Mouse (Mus musculus) adrenal gland, adult 18-20 months (tissue): ENCODE results near the gene Ttyh3. TPM values are rescaled to one million over a fixed set of nuclear protein-coding genes. Genes with fewer than 3 reads are reported as not detected.

ENCODE experiments used
- DNase-seq, 2 experiments: peaks; one replicate each; pipeline ENCODE4 v3.0.0; 2021 to 2022; ENCODE audit warnings: low spot score in 2 of 2
- total RNA-seq, 2 experiments: library from RNA; stranded (reverse); gene quantifications; 1 replicate in 1 of 2; 2 replicates in 1 of 2; pipeline ENCODE4 v1.2.3; 2021

The Ttyh3 gene
- total RNA-seq, 2 experiments from 2014 or later = 26.5 to 70.6 TPM

DNA sequence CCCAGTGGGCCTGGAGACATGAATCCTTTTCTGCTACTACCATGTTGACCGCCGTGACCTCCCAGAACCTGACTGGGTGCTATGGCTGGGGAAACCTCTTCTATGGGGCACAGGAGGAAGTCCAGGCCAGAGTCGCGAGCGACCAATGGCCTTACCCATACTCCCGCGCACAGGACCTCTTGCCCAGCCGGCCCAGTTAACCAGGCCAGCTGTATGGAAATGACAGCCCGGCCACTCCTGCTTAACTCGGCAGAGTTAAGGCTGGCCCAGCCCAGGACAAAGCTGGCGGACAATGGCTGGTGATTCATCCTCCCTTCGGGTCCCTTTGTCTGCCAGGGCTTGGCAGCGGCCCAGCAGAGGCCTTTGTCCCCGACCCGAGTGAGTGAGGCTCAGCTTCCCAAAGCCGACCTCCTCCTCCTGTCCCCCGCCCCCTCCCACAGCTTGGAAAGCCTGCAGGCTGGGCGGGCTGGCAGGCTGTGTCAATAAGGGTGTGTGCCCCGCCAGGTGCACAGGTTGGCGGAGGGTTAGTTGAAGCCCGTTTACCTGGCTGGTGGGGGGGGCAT is 37.7 kb downstream of the Ttyh3 start:
- peak; percentile 74 to 78 for DNase-seq

DNA sequence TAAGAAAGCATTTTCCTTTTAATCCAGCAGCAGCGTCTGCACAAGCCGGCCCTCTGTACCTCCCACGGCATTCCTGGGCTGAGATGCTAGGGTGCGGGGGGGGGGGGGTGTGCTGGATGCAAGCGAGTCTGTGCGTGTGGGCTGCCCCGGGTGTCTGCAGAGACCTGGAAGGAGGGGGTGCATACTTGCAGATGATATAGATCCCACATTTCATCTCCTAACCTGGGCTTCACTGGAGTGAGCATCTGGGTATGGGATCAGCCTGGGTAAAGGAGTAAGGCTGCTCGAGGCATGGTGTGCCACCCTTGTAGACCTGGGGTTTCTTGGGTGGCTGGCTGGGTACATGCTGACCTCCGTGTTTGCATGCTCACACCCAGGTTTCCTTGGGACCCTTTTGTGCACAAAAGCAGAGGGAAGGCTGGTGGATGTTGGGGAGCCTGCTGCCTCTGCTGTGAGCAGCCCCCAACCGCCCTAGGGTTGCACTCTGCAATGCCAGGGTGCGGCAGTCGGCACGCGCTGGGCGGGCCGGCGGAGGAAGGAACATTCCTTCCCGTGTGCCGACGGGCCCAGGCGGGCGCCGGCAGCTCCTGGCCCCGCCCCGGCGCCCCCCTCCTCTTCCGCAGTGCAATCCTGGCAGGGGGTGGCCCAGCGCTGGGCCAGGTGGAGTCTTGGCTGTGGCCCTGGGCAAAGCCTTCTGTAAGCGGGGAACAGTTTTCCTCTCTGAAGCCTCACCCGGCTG is 38.4 kb downstream of the Ttyh3 start:
- peak in 1 of 2 experiments; percentile 51 for DNase-seq

- no peak for DNase-seq
These were observed 39.1 kb downstream of the Ttyh3 start for GRCm38 (mm10) chr5:140609511-140610272.

- DNase-seq = no peak
These were observed 40.2 kb downstream of the Ttyh3 start for GRCm38 (mm10) chr5:140608634-140609015.

DNA sequence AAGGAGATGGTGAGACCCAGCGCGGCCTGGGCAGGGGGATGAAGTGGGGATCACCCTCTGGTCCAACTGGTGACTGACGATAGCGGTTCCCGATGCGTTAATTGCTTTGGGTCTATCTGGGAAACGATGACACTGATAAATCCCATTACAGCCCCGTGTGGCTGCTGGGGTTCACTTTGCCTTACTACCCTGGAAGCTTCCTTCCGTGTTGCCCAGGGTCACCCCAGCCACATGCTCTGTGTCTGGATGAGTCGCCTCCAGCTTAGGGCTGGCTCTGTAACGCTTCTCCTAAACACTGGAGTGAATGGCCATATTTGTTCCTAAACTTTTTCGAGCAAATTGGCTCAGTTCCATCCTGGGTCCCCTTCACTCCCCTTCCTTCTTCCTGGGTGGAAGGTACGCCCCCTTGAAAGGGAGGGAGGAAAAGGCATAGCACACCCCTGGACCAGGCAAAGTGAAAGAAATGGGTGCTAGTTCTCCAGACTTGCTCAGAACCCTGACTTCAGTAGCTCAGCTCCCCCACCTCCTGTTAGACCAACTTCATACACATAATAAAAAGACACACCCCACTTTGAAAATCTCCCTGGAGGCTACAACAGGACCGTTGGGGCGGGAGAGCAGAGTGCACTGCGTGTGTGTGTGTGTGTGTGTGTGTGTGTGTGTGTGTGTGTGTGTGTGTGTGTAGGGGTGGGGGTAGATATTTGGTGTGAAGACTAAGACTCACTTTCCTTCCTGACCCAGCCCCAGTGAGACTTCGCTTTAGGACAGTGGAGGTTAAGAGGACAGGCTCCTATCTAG is 40.8 kb downstream of the Ttyh3 start:
- no peak for DNase-seq

- DNase-seq = peak; percentile 85 to 90
These were observed 41.6 kb downstream of the Ttyh3 start, which contains the start of gene Lfng for GRCm38 (mm10) chr5:140607001-140607835. Gene Lfng (plus strand): TSS chr5:140607320.

- no peak for DNase-seq
These were observed 42.4 kb downstream of the Ttyh3 start for GRCm38 (mm10) chr5:140606386-140606785.

- no peak for DNase-seq
These were observed 43.6 kb downstream of the Ttyh3 start for GRCm38 (mm10) chr5:140605228-140605627.

GRCm38 (mm10) chr5:140604386-140604785 is 44.4 kb downstream of the Ttyh3 start:
- DNase-seq = no peak

- peak in 1 of 2 experiments; percentile 15 for DNase-seq
These were observed 46.3 kb downstream of the Ttyh3 start for GRCm38 (mm10) chr5:140602540-140602939.

GRCm38 (mm10) chr5:140601712-140602111 is 47.1 kb downstream of the Ttyh3 start:
- DNase-seq = no peak

DNA sequence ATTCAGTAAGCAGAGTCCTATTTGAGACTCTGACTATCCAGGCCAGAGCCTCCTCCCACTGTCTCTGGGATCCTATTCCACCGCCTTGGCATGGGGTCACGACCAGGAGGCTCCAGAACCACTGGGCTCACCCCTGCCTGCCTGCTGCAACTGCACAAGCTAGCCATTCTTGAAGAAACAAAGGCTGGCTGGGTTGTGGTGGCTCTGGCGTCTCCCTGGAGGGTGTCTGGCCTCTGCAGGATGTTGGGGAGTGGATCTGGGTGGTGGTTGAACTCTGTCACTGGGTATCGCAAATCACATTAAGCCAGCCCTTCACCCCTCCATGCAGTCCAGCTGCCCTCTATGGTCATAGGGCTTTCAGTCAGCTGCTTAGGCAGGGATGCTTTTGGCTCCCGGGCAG is 48.9 kb downstream of the Ttyh3 start:
- DNase-seq = peak in 1 of 2 experiments; percentile 19

- no peak for DNase-seq
These were observed 51.0 kb downstream of the Ttyh3 start for GRCm38 (mm10) chr5:140597787-140598186.

- DNase-seq = peak in 1 of 2 experiments; percentile 37
These were observed 51.8 kb downstream of the Ttyh3 start for GRCm38 (mm10) chr5:140596927-140597588.

- no peak for DNase-seq
These were observed 52.4 kb downstream of the Ttyh3 start for GRCm38 (mm10) chr5:140596426-140596825.

DNA sequence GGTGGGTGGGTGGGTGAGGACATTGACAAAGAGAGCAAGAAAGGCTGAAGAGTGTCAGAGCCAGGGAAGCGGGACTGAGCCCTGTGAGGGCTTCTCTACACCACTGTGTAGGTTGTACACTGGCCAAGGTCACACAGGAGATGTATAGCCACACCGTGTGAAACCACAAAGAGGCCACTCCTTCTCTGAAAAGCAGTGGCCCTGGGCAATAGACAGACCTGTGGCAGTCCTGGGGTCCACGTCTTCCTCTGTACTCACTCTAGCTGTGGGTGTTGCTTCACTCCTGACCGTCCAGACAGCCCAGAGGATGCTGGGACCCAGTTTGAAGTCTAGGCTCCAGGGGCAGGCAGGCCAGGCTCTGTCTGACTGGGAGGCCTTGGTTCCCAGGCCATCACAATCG is 54.0 kb downstream of the Ttyh3 start:
- no peak for DNase-seq

DNA sequence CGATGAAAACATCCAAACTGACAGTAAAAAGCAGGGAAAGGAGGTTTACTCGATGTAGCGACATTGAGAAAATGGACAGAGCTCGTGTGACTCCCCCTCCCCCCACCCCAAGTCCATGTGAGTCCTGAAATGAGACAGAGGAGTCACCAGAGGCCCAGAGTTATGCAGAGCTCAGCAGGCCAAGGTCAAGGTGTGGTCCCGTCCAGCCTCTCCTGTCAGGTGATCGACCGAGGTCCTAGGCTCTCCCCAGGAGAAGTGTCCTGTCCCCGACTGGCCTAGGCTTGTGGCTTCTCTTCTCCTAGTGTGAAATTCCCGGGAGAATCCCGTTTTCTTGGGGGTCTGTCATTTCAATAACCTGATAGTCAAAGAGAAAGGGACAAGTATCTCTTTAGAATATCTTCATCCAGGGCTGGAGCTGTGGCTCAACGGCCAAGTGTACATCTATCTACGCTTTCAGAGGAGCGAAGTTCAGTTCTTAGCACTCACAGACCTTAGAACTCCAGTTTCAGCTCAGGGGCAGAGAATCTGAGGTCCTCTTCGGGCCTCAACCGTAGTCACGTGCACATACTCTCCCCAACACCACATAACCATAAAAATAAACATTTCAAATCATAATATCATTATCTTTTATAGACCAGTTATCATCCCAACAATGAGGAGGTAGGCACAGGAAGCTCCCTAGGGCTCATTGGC is 59.6 kb downstream of the Ttyh3 start:
- no peak for DNase-seq

GRCm38 (mm10) chr5:140583732-140584368 is 65.0 kb downstream of the Ttyh3 start:
- no peak for DNase-seq
